Mouse (Mus musculus): Measurements from ENCODE around the gene Ly6g6e. TPM values are rescaled to one million over a fixed set of nuclear protein-coding genes. Genes with fewer than 3 reads are reported as not detected.

Gene Ly6g6e
- total and polyA plus RNA-seq, 3 experiments: 0.23 TPM; not detected in 2

GRCm38 (mm10) chr17:35058316-35058715 lies 18.4 kb upstream of the Ly6g6e start:
- Histone ChIP-seq H3K4me1 (ENCODE audit: control insufficient read depth in 1 of 2, insufficient read depth in 2 of 2, low read length in 2 of 2) (no peaks in the 10 kb centered on the region; a peak in 1 of 4 replicates), H3K36me3 (ENCODE audit: control insufficient read depth in 1 of 2, insufficient read depth in 2 of 2, low read length in 2 of 2) (peaks cover 9 to 14% of the 10 kb centered on the region in 2 experiments), H3K27me3 (ENCODE audit: control insufficient read depth in 1 of 2, insufficient read depth in 2 of 2, low read length in 2 of 2) (no peaks in the 10 kb centered on the region), H3K9me3 (replicated peaks; ENCODE audit: insufficient read depth, low read length) (no peaks in the 10 kb centered on the region), H3K9ac (ENCODE audit: control insufficient read depth, low read depth, low read length, poor library complexity, severe bottlenecking) (no peak overlapping the region), H3K4me3 (ENCODE audit: control insufficient read depth in 1 of 2, insufficient read depth in 1 of 2, low read depth in 2 of 2, low read length in 2 of 2) (no peak overlapping the region), H3K27ac (ENCODE audit: control insufficient read depth, low read depth, low read length) (no peak overlapping the region), H3K79me2 (ENCODE audit: control insufficient read depth, insufficient read depth, low read length, poor library complexity) (peaks cover 11% of the 10 kb centered on the region; the same call in 1 of the 2 replicates)
- no peak for DNase-seq (ENCODE audit: low read depth, low spot score)
- no peak for TF ChIP-seq GATA1 (IDR thresholded peaks at IDR 0.05; ENCODE audit: low read depth, low read length)
- TF ChIP-seq MEF2A (IDR thresholded peaks at IDR 0.05; ENCODE audit: extremely low read depth, insufficient replicate concordance, low read depth, low read length, poor library complexity, severe bottlenecking): no peak
- TF ChIP-seq CHD1 (IDR thresholded peaks at IDR 0.05; ENCODE audit: low read depth, low read length): no peak
- no peak for TF ChIP-seq SMC3 (IDR thresholded peaks at IDR 0.05; ENCODE audit: low read depth, low read length)
- TF ChIP-seq MXI1 (IDR thresholded peaks at IDR 0.05; ENCODE audit: low read depth, low read length): no peak
- no peak for TF ChIP-seq ZNF384 (IDR thresholded peaks at IDR 0.05; ENCODE audit: low read depth, low read length)
- TF ChIP-seq MYB (IDR thresholded peaks at IDR 0.05; ENCODE audit: low read depth, low read length): no peak
- TF ChIP-seq UBTF (IDR thresholded peaks at IDR 0.05; ENCODE audit: borderline replicate concordance, insufficient read depth, low read depth, low read length): no peak
- TF ChIP-seq RAD21 (IDR thresholded peaks at IDR 0.05; ENCODE audit: low read depth, low read length): no peak
- no peak for TF ChIP-seq SIN3A (IDR thresholded peaks at IDR 0.05; ENCODE audit: low read length)
- TF ChIP-seq KAT2A (conservative IDR thresholded peaks at IDR 0.05; ENCODE audit: low read depth, low read length): no peak
- no peak for TF ChIP-seq E2F4 (IDR thresholded peaks at IDR 0.05; ENCODE audit: borderline replicate concordance, low read depth, low read length)
- no peak for TF ChIP-seq USF2 (IDR thresholded peaks at IDR 0.05; ENCODE audit: borderline replicate concordance in 1 of 2, insufficient read depth in 1 of 2, low read depth in 1 of 2, low read length in 2 of 2)
- TF ChIP-seq BHLHE40 (IDR thresholded peaks at IDR 0.05; ENCODE audit: borderline replicate concordance, low read depth, low read length): no peak
- TF ChIP-seq POLR2AphosphoS5 (IDR thresholded peaks at IDR 0.05; ENCODE audit: borderline replicate concordance, low read depth, low read length): no peak
- TF ChIP-seq JUND (IDR thresholded peaks at IDR 0.05; ENCODE audit: low read depth, low read length): no peak
- TF ChIP-seq POLR2A (IDR thresholded peaks at IDR 0.05; ENCODE audit: control insufficient read depth in 1 of 2, insufficient read depth in 1 of 2, low read depth in 1 of 2, low read length in 2 of 2, poor library complexity in 1 of 2): no peak
- no peak for TF ChIP-seq ETS1 (IDR thresholded peaks at IDR 0.05; ENCODE audit: low read depth, low read length)
- no peak for TF ChIP-seq EP300 (IDR thresholded peaks at IDR 0.05; ENCODE audit: low read depth in 1 of 2, low read length in 2 of 2)
- no peak for TF ChIP-seq ZMIZ1 (IDR thresholded peaks at IDR 0.05; ENCODE audit: low read depth, low read length)
